Mouse (Mus musculus): ENCODE measurements around the gene Rpl41.

GRCm38 (mm10) chr10:128504641-128505370 lies 44.3 kb downstream of the Rpl41 start:
- TF ChIP-seq HCFC1 (IDR thresholded peaks at IDR 0.05; ENCODE audit: borderline replicate concordance, insufficient read depth, low read length) (no peak), ZNF384 (IDR thresholded peaks at IDR 0.05; ENCODE audit: low read depth, low read length) (no peak), CHD2 (IDR thresholded peaks at IDR 0.05; ENCODE audit: low read depth, low read length) (no peak), ZC3H11A (IDR thresholded peaks at IDR 0.05; ENCODE audit: borderline replicate concordance, low read depth, low read length) (no peak)
